Mouse (Mus musculus) gastrocnemius, postnatal 14 days (tissue): ENCODE results near the gene Tpm1. TPM values are rescaled to one million over a fixed set of nuclear protein-coding genes. Genes with fewer than 3 reads are reported as not detected.

ENCODE experiments used
- DNase-seq: peaks from one replicate; pipeline ENCODE4 v3.0.0; 2021; ENCODE audit warnings: mixed read lengths
- intact Hi-C: fragments of 180-260 bp; cut with DNase I; formaldehyde crosslinking; loops from one replicate; pipeline ENCODE4 v1.15.1; 2025; ENCODE audit warnings: low total_unique reads
- total RNA-seq, 2 experiments: library from RNA; stranded (reverse); gene quantifications; 2 replicates each; pipeline ENCODE4 v1.2.3; 2021

Tpm1 gene
- total RNA-seq, 2 experiments from 2014 or later: 23,393 to 24,139 TPM

GRCm38 (mm10) chr9:66999698-67000097 is 49.5 kb downstream of the Tpm1 start:
- DNase-seq: no peak
- intact Hi-C loops: loop anchor here (5.0 kb wide), 2 partner anchors 43 to 273 kb away; no protein-coding TSS in a partner anchor

GRCm38 (mm10) chr9:66991750-66992410 is 57.3 kb downstream of the Tpm1 start:
- intact Hi-C loops: no loop called here

DNA sequence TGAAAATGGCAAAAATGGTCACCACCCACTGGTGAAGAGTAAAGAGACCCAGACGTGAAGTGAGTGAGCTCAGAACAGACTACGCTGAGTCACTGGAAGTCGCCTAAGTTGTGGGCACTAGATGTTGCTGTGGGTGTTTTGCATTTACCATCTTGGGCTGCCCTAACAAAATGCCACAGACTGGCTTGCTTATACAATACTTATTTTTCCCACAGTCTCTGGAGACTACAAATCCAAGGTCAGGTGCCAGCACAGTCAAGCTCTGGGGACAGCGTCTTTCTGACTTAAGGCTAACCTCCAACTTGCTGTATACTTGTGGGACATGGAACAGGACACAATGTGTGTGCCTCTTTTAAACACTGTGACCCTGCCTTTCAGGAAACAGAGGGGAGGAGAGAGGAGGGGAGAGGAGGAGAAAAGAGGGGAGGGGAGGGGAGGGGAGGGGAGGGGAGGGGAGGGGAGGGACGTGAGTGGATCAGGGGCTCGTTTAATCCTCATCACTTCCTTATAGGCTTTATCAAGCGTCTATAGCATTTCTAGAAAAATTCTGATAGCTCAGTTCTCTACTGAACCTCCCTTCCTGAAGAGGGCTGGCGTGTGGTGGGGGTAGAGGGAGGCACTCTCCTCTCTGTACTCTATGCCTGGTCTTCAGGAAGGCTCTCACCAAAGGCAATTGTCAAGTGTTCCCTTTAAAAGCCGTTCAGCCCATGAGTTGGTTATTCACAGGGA is 58.0 kb downstream of the Tpm1 start:
- intact Hi-C loops: no loop called here
- no peak for DNase-seq

More at GRCm38 (mm10) chr9:66991750-66992410, 57.3 kb downstream of the Tpm1 start:
- DNase-seq: no peak

DNA sequence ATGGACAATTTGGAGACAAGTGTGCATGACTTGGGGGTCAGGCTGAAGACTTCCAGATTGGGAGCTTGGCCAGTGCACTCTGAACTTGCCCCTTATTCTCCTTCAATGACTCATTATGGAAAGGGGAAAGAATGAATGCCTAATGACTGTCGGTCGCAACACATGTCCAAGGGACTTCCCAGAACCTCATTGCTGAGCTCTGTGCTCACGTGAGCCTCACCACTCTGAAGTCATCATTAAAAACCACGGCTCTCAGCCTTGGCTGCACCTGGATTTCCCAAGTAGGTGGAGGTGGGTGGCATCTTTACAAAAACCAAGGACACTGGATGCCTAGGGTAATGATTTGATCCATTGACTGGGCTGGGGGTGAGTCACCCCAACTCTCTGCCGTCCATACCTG is 59.2 kb downstream of the Tpm1 start:
- intact Hi-C loops: no loop called here
- DNase-seq: no peak

GRCm38 (mm10) chr9:66989581-66989980 is 59.6 kb downstream of the Tpm1 start:
- intact Hi-C loops: no loop called here
- no peak for DNase-seq

GRCm38 (mm10) chr9:66988888-66989414 is 60.3 kb downstream of the Tpm1 start:
- intact Hi-C loops: no loop called here
- DNase-seq: no peak

GRCm38 (mm10) chr9:66988198-66988887 is 60.9 kb downstream of the Tpm1 start:
- DNase-seq: no peak
- intact Hi-C loops: no loop called here

DNA sequence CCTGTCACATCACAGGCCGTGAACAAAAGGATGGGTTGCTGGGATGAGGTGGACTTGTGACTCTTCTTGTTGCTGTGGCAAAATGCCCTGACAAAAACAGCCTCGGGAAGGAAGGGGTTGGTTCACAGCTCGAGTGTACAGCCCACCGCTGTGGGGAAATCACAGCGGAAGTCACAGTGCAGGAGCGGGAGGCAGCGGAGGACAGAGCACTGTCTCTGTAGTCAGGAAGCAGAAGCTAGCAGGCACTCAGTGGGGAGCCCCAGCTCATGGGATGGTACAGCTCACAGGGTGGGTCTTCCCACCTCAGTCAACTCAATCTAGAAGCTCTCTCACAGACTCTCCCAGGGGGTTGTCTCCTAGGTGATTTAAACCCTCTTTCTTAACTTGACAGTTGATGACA is 63.8 kb downstream of the Tpm1 start:
- intact Hi-C loops: no loop called here

DNA sequence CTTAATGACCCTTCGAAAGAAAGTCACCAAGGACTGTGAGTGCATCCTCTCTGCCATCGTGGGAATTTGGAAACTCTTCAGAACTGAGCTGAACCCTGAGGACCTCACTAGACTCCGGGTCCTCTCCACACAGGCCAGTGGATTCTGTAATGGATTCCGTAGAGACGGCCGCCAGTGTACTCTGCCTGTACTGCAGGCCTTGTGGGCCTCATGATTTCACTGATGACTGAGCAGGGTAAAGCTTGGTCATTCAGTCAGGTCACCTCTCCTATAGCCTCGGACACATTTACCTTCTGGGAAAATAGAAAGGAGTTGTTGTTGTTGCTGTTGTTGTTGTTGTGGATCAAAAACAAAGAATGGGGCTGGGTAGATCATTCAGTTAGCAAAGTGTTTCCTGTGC is 67.1 kb downstream of the Tpm1 start:
- intact Hi-C loops: no loop called here
- no peak for DNase-seq

More for the DNA sequence above, 63.8 kb downstream of the Tpm1 start:
- DNase-seq: no peak

- DNase-seq: peak; percentile 62
- intact Hi-C loops: no loop called here
Observed at GRCm38 (mm10) chr9:66980458-66980857, 68.7 kb downstream of the Tpm1 start.

DNA sequence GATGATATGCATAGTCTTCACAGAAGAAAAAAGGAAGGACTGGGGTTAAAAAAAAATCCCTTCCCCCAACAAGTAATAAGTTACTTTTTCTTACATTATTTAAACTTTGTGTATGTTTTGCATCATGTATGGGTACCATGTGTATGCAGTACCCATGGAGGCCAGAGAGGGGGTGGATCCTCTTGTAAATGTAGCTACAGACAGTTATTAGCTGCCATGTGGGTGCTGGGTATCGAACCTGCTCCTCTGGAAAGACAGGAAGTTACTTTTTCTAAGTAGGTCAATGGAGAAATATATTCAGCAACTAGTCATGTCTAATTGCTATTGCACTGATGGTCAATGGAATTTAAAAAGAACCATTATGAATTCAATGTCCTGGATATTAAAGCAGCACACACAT is 70.7 kb downstream of the Tpm1 start:
- no peak for DNase-seq
- intact Hi-C loops: no loop called here

DNA sequence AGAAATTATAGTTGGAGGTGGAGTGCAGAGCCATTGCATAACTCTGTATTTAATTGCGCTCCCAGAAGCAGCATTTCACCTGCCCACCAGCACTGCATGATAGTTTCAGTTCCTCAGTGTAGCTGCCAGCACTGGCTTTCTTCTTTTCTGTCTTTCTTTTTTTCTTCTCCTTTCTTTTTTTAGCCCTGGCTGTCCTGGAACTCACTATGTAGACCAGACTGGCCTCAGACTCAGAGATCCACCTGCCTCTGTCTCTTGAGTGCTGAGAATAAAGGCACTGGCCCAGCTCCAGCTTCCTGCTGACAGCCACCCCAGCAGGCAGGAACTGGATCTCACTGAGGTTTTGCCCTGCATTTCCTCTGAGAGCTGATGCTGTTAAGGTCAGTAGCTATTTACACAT is 71.2 kb downstream of the Tpm1 start:
- intact Hi-C loops: no loop called here
- DNase-seq: no peak

DNA sequence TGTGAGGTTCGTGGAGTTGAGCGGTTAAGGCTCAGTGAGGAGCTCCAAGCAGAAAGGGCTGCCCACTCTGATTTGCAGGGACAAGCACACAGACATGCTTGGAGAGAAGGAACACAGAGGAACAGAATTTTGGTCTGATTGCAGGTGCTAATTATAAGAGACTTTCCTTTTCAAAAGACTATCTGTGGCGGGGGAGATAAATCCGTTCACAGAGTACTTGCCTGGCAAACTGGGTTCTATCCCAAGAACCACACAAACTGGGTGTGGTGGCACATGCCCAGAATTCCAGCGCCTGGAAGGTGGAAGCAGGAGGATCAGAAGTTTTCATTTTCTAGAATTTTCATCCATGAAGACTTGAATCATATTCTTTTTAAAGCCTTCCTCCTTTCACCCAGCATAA is 72.1 kb downstream of the Tpm1 start:
- intact Hi-C loops: no loop called here
- DNase-seq: no peak

DNA sequence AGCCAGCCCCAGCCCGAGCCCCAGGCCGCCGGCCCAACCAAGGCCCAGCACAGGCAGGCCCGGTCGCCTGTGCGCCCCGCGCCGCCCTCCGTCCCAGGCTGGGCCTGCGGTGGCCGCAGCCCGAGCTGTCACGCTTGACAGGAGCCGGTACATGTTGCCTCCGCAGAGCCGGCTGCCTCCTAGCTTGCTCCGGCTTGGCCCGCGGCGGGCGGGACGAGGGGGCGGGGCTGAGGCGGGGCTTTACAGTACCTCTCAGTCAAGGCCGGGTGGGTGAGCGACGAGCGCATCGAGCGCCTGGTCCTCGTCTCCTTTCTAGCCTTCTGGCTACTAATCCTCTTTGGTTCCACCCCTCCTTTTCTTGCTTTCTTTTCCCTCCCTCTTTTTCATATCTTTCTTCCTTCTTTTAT is 74.0 kb downstream of the Tpm1 start, which contains the start of gene Lactb:
Gene Lactb, minus strand, starts transcription at position 246 of the 407 bp plus-strand sequence.
- peak; percentile 97 for DNase-seq
- intact Hi-C loops: no loop called here

- intact Hi-C loops: no loop called here
- peak; percentile 81 for DNase-seq
Observed at GRCm38 (mm10) chr9:66974721-66975225, 74.4 kb downstream of the Tpm1 start.

Other genes starting within 250 kb of the Tpm1 start
- gene Aph1c, start 214.7 kb downstream of the Tpm1 start, total RNA-seq: 1 to 10 TPM in 1 of 2 experiments, under 1 TPM in 1; 0.92 to 1.2 TPM
- 1 to 10 TPM; 9.5 to 9.8 TPM for gene Rab8b, start 129.7 kb downstream of the Tpm1 start, total RNA-seq
- gene Rps27l, start 103.3 kb downstream of the Tpm1 start, total RNA-seq: 100 to 1,000 TPM; 179 to 205 TPM
- gene Lactb, start 73.9 kb downstream of the Tpm1 start, total RNA-seq: 10 to 100 TPM; 21.3 to 21.6 TPM